In genomic region chr4:94432005-94432404, GRCm38 (mm10) we compare ENCODE assay signal across 17 mouse cellular contexts.
"Had no signal": no experiment of that assay in that cellular context is flagged by ENCODE, and none has a peak within 500 bp of the region (broad histone marks: within the 10 kb centered on the region; RNA-seq: fewer than 3 reads in every experiment).

No protein-coding gene starts in this region.

- H3K27ac ChIP-seq: liver, embryonic 13.5 days; liver, embryonic 15.5 days; macrophage; midbrain, embryonic 12.5 days; midbrain, embryonic 15.5 days; neural tube, embryonic 12.5 days; stomach, embryonic 15.5 days; stomach, postnatal 0 days had no signal

- H3K36me3 ChIP-seq: liver, embryonic 13.5 days; liver, embryonic 15.5 days; midbrain, embryonic 12.5 days; midbrain, embryonic 15.5 days; neural tube, embryonic 12.5 days; stomach, embryonic 15.5 days had no signal

- H3K4me2 ChIP-seq: liver, embryonic 11.5 days; liver, embryonic 13.5 days; liver, embryonic 15.5 days; lung, embryonic 14.5 days; midbrain, embryonic 12.5 days; midbrain, embryonic 15.5 days; neural tube, embryonic 12.5 days; stomach, embryonic 15.5 days had no signal

- ATAC-seq: liver, postnatal 0 days; midbrain, embryonic 15.5 days had no signal

- H3K4me3 ChIP-seq: liver, embryonic 13.5 days; liver, embryonic 15.5 days; megakaryocyte, embryonic 14.5 days; midbrain, embryonic 12.5 days; midbrain, embryonic 15.5 days; neural tube, embryonic 12.5 days; stomach, embryonic 15.5 days had no signal

- DNase-seq: liver; liver, embryonic 13.5 days; liver, postnatal 0 days; lung, embryonic 14.5 days; right cerebral cortex, postnatal 14 days; thymus, adult 2 months; thymus, postnatal 25 days; thymus, postnatal 4 days had no signal

- H3K9ac ChIP-seq: liver, embryonic 13.5 days; liver, embryonic 15.5 days; liver, postnatal 0 days; lung, embryonic 14.5 days; midbrain, embryonic 12.5 days; midbrain, embryonic 15.5 days; neural tube, embryonic 12.5 days; stomach, embryonic 15.5 days had no signal

- H3K27me3 ChIP-seq: liver, embryonic 13.5 days; liver, embryonic 15.5 days; megakaryocyte, embryonic 14.5 days; midbrain, embryonic 12.5 days; midbrain, embryonic 15.5 days; neural tube, embryonic 12.5 days; stomach, embryonic 15.5 days had no signal

- H3K4me1 ChIP-seq: liver, embryonic 13.5 days; liver, embryonic 15.5 days; megakaryocyte, embryonic 14.5 days; midbrain, embryonic 12.5 days; midbrain, embryonic 15.5 days; neural tube, embryonic 12.5 days; stomach, embryonic 15.5 days had no signal

- H3K9me3 ChIP-seq: liver, embryonic 13.5 days; liver, embryonic 15.5 days; neural tube, embryonic 12.5 days; stomach, embryonic 15.5 days had no signal
